Mouse (Mus musculus) liver, postnatal 0 days (tissue): Measurements from ENCODE around the gene Alg3.

Experiments
- CTCF ChIP-seq: sonication (generic); IDR thresholded peaks from 2 replicates; pipeline ENCODE4 v1.5.1; 2016; ENCODE audit warnings: antibody characterized with exemption, low read depth
- EP300 ChIP-seq: IDR thresholded peaks from 2 replicates; pipeline ENCODE4 v1.6.1; 2016; ENCODE audit warnings: antibody characterized with exemption, low read depth, mild to moderate bottlenecking

DNA sequence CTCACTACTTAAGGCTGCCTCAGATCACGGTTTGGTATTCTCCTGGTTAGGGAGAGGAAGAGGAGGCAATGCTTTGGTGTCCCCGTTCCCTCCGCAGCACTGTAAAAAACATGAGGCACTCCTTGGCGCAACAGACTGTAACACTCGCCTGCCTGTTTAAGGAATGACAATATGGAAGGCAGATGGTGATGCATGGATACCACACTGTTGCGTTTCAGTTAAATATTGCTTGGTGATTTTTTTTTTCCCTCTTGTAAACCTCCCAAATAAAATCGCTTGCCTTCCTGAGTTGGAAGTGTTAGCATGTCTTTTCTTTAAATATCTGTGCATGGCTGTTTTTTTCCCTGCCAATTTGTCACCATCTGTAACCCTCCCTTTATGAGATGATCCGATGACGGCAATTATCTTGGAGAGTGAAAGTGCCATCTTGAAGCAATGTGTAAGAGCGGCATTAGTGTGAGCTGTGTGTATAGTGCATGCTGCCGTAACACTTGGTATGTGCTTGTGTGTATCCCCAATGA lies 17.4 kb upstream of the Alg3 start:
- TF ChIP-seq EP300 (no peak), CTCF (no peak)
